Mouse (Mus musculus) kidney, adult 2 months (tissue): ENCODE measurements around the gene Adrb1.

Source experiments
- CTCF ChIP-seq: fragments of 200-500 bp; conservative IDR thresholded peaks from 2 replicates; pipeline ENCODE4 v1.5.1; 2011; ENCODE audit warnings: low read depth, mild to moderate bottlenecking, control low read depth, low read length, moderate library complexity, mixed read lengths; ENCODE audit not compliant: insufficient read depth, insufficient read length
- POLR2A ChIP-seq: fragments of 200-500 bp; IDR thresholded peaks from one replicate; pipeline ENCODE4 v1.6.1; 2011; ENCODE audit warnings: low read depth, low read length, control low read depth

DNA sequence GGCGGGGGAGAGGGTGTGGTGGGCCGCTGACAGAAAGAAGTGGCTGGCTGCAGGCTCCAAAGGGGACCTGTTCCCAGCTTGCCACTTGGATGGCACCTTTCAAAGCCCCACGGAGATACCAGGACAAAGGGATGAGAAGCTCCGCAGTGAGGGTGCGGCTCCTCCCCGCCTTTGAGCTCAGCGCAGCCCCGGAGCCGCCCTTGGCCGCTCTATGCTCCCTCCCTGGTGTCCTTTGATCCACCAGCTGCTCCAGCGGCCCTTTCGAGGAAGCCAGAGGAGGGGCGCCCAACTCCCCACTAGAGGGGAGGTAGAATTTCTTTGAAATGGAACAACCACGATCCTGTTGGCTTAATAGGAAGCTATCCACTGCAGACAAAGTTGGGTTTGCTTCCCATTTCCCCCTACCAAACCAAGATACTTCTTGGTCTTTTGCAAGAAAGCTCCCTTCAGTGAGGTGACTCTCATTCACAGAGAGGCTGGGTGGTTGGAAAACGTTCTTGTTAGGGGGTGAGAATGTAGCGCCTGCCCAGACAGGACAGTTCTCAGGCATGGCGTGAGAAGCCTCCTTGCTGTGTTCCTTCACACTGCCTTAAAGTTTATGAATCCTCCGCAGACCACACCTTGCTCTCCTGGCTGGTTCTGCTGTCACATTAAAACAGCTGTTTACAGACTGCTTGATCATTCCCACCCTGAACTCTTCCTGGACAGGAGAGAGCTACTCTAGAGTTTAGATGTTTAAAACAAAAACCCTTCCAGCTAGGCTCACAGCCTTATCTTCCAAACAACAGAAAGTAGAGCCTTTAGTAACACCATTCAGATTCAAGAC lies 54.1 kb downstream of the Adrb1 start:
- TF ChIP-seq CTCF (no peak), POLR2A (no peak)
